Mouse (Mus musculus) CH12.LX (cell line): ENCODE measurements around the gene Nsl1. TPM values are rescaled to one million over a fixed set of nuclear protein-coding genes. Genes with fewer than 3 reads are reported as not detected.
A peak's percentile ranks its signal among the peaks of the same experiment; 100 is the strongest.

Source experiments
- DNase-seq: peaks from one replicate; pipeline ENCODE4 v3.0.0-alpha.2; 2013; ENCODE audit errors: extremely low read depth
- H3K27ac ChIP-seq: 2 replicates; pipeline ENCODE4 v1.5.1; 2012; ENCODE audit warnings: low read depth, mild to moderate bottlenecking, control low read depth, moderate library complexity; ENCODE audit not compliant: insufficient read depth
- H3K27me3 ChIP-seq: replicated peaks from 2 replicates; pipeline ENCODE3; 2012; ENCODE audit warnings: inconsistent platforms
- H3K36me3 ChIP-seq, 2 experiments: replicated peaks in 1 of 2; 2 replicates each; pipeline versions ENCODE3 to v1.6.1; 2012; ENCODE audit warnings: inconsistent platforms in 1 of 2, low read length in 1 of 2, mild to moderate bottlenecking in 1 of 2, mixed read lengths in 1 of 2, moderate library complexity in 1 of 2; ENCODE audit not compliant: control insufficient read depth in 1 of 2, insufficient read depth in 1 of 2
- H3K4me1 ChIP-seq, 2 experiments: 2 replicates each; pipeline ENCODE4 v1.6.1; 2012; ENCODE audit warnings: inconsistent platforms in 1 of 2, moderate library complexity in 1 of 2; ENCODE audit not compliant: insufficient read depth in 2 of 2, control insufficient read depth in 1 of 2
- H3K4me2 ChIP-seq: 2 replicates; pipeline ENCODE4 v1.6.1; 2012; ENCODE audit warnings: low read depth, mild to moderate bottlenecking, control low read depth; ENCODE audit not compliant: poor library complexity, insufficient read depth, severe bottlenecking
- H3K4me3 ChIP-seq, 3 experiments: fragments of 150-350 bp in 1 of 3; sonication (generic) in 1 of 3; replicated peaks in 1 of 3; 2 replicates each; pipeline versions ENCODE3 to v1.5.1; 2011 to 2012; ENCODE audit warnings: low read depth in 2 of 3, low read length in 2 of 3, mild to moderate bottlenecking in 2 of 3, moderate library complexity in 2 of 3, control low read depth in 1 of 3, improper control_type of control experiment in 1 of 3, inconsistent platforms in 1 of 3, mixed read lengths in 1 of 3; ENCODE audit not compliant: poor library complexity in 1 of 3
- H3K79me2 ChIP-seq: replicated peaks from 2 replicates; pipeline ENCODE4 v1.6.1; 2012; ENCODE audit warnings: mild to moderate bottlenecking, moderate library complexity; ENCODE audit not compliant: control insufficient read depth, poor library complexity, insufficient read depth, severe bottlenecking; ENCODE audit errors: extremely low read depth
- H3K9ac ChIP-seq: 2 replicates; pipeline ENCODE4 v1.6.1; 2012; ENCODE audit warnings: low read depth, mild to moderate bottlenecking, control low read depth, moderate library complexity; ENCODE audit not compliant: insufficient read depth
- H3K9me3 ChIP-seq: replicated peaks from 2 replicates; pipeline ENCODE3; 2012; ENCODE audit warnings: low read length, inconsistent platforms, mixed read lengths
- BHLHE40 ChIP-seq: IDR thresholded peaks from 2 replicates; pipeline ENCODE4 v1.6.1; 2011; ENCODE audit warnings: mild to moderate bottlenecking, low read depth, low read length, improper control_type of control experiment
- CHD1 ChIP-seq: IDR thresholded peaks from 2 replicates; pipeline ENCODE4 v1.6.1; 2012; ENCODE audit warnings: low read depth, low read length, improper control_type of control experiment, inconsistent platforms
- CHD2 ChIP-seq: IDR thresholded peaks from 2 replicates; pipeline ENCODE4 v1.6.1; 2011; ENCODE audit warnings: low read length, improper control_type of control experiment
- CTCF ChIP-seq, 2 experiments: IDR thresholded peaks in 1 of 2; conservative IDR thresholded peaks in 1 of 2; 2 replicates each; pipeline ENCODE4 v1.5.1; 2011 to 2012; ENCODE audit warnings: low read depth in 2 of 2, low read length in 2 of 2, improper control_type of control experiment in 1 of 2, inconsistent platforms in 1 of 2, mild to moderate bottlenecking in 1 of 2, moderate library complexity in 1 of 2
- E2F4 ChIP-seq: IDR thresholded peaks from 2 replicates; pipeline ENCODE4 v1.6.1; 2011; ENCODE audit warnings: low read depth, low read length, improper control_type of control experiment; ENCODE audit not compliant: insufficient replicate concordance
- ELF1 ChIP-seq: IDR thresholded peaks from 2 replicates; pipeline ENCODE4 v1.6.1; 2014; ENCODE audit warnings: low read depth, mild to moderate bottlenecking, inconsistent platforms, low read length, improper control_type of control experiment
- EP300 ChIP-seq: IDR thresholded peaks from 2 replicates; pipeline ENCODE4 v1.6.1; 2011; ENCODE audit warnings: low read length, improper control_type of control experiment
- ETS1 ChIP-seq: conservative IDR thresholded peaks from 2 replicates; pipeline ENCODE4 v1.6.1; 2012; ENCODE audit warnings: low read depth, mild to moderate bottlenecking, inconsistent platforms, low read length, improper control_type of control experiment, moderate library complexity
- GABPA ChIP-seq: IDR thresholded peaks from 2 replicates; pipeline ENCODE4 v1.6.1; 2012; ENCODE audit warnings: low read depth, low read length, improper control_type of control experiment, inconsistent platforms; ENCODE audit not compliant: insufficient replicate concordance
- HCFC1 ChIP-seq: IDR thresholded peaks from 2 replicates; pipeline ENCODE4 v1.6.1; 2012; ENCODE audit warnings: low read depth, mild to moderate bottlenecking, inconsistent platforms, low read length, improper control_type of control experiment
- IRF4 ChIP-seq: IDR thresholded peaks from 2 replicates; pipeline ENCODE4 v1.6.1; 2014; ENCODE audit warnings: low read depth, mild to moderate bottlenecking, inconsistent platforms, low read length, improper control_type of control experiment
- JUN ChIP-seq: IDR thresholded peaks from 2 replicates; pipeline ENCODE4 v1.6.1; 2011; ENCODE audit warnings: low read depth, mild to moderate bottlenecking, low read length, improper control_type of control experiment, moderate library complexity; ENCODE audit not compliant: insufficient read depth
- JUND ChIP-seq: conservative IDR thresholded peaks from 2 replicates; pipeline ENCODE4 v1.6.1; 2011; ENCODE audit warnings: low read depth, low read length, improper control_type of control experiment
- KAT2A ChIP-seq: IDR thresholded peaks from 2 replicates; pipeline ENCODE4 v1.6.1; 2012; ENCODE audit warnings: low read length, improper control_type of control experiment, inconsistent platforms; ENCODE audit not compliant: insufficient replicate concordance
- MAFK ChIP-seq: IDR thresholded peaks from 2 replicates; pipeline ENCODE4 v1.6.1; 2011; ENCODE audit warnings: low read length, improper control_type of control experiment; ENCODE audit not compliant: insufficient replicate concordance
- MAX ChIP-seq: IDR thresholded peaks from 2 replicates; pipeline ENCODE4 v1.6.1; 2011; ENCODE audit warnings: low read length, improper control_type of control experiment
- MAZ ChIP-seq: IDR thresholded peaks from 2 replicates; pipeline ENCODE4 v1.6.1; 2012; ENCODE audit warnings: low read depth, mild to moderate bottlenecking, inconsistent platforms, low read length, improper control_type of control experiment, moderate library complexity
- MEF2A ChIP-seq: IDR thresholded peaks from 2 replicates; pipeline ENCODE4 v1.6.1; 2014; ENCODE audit warnings: low read depth, mild to moderate bottlenecking, inconsistent platforms, low read length, improper control_type of control experiment, borderline replicate concordance
- MXI1 ChIP-seq: IDR thresholded peaks from 2 replicates; pipeline ENCODE4 v1.6.1; 2011; ENCODE audit warnings: mild to moderate bottlenecking, low read depth, low read length, improper control_type of control experiment
- MYC ChIP-seq: IDR thresholded peaks from 2 replicates; pipeline ENCODE4 v1.6.1; 2011; ENCODE audit warnings: low read depth, mild to moderate bottlenecking, improper control_type of control experiment, low read length
- NELFE ChIP-seq: IDR thresholded peaks from 2 replicates; pipeline ENCODE4 v1.6.1; 2011; ENCODE audit warnings: low read depth, low read length, improper control_type of control experiment
- NRF1 ChIP-seq: IDR thresholded peaks from 2 replicates; pipeline ENCODE4 v1.6.1; 2014; ENCODE audit warnings: low read depth, mild to moderate bottlenecking, inconsistent platforms, low read length, improper control_type of control experiment, moderate library complexity
- PAX5 ChIP-seq: IDR thresholded peaks from 2 replicates; pipeline ENCODE4 v1.6.1; 2012; ENCODE audit warnings: low read length, inconsistent platforms, mixed read lengths
- POLR2A ChIP-seq: IDR thresholded peaks from 2 replicates; pipeline ENCODE4 v1.6.1; 2011; ENCODE audit warnings: low read depth, mild to moderate bottlenecking, improper control_type of control experiment, low read length
- POLR2AphosphoS2 ChIP-seq: IDR thresholded peaks from 2 replicates; pipeline ENCODE4 v1.6.1; 2011; ENCODE audit warnings: low read depth, low read length, improper control_type of control experiment
- RAD21 ChIP-seq: IDR thresholded peaks from 2 replicates; pipeline ENCODE4 v1.6.1; 2011; ENCODE audit warnings: low read depth, mild to moderate bottlenecking, low read length, improper control_type of control experiment, moderate library complexity
- RCOR1 ChIP-seq: conservative IDR thresholded peaks from 2 replicates; pipeline ENCODE4 v1.6.1; 2012; ENCODE audit warnings: low read depth, mild to moderate bottlenecking, inconsistent platforms, low read length, improper control_type of control experiment
- SIN3A ChIP-seq: IDR thresholded peaks from 2 replicates; pipeline ENCODE4 v1.6.1; 2012; ENCODE audit warnings: low read length, improper control_type of control experiment, inconsistent platforms
- SMC3 ChIP-seq: IDR thresholded peaks from 2 replicates; pipeline ENCODE4 v1.6.1; 2011; ENCODE audit warnings: low read depth, low read length, improper control_type of control experiment
- TBP ChIP-seq: conservative IDR thresholded peaks from 2 replicates; pipeline ENCODE4 v1.6.1; 2011; ENCODE audit warnings: low read depth, low read length, improper control_type of control experiment
- TCF12 ChIP-seq: IDR thresholded peaks from 2 replicates; pipeline ENCODE4 v1.6.1; 2014; ENCODE audit warnings: low read depth, mild to moderate bottlenecking, inconsistent platforms, low read length, improper control_type of control experiment
- UBTF ChIP-seq: IDR thresholded peaks from 2 replicates; pipeline ENCODE4 v1.6.1; 2012; ENCODE audit warnings: low read depth, mild to moderate bottlenecking, inconsistent platforms, low read length, improper control_type of control experiment, moderate library complexity
- USF1 ChIP-seq: IDR thresholded peaks from 2 replicates; pipeline ENCODE4 v1.6.1; 2014; ENCODE audit warnings: low read depth, mild to moderate bottlenecking, inconsistent platforms, low read length, improper control_type of control experiment
- USF2 ChIP-seq: conservative IDR thresholded peaks from 2 replicates; pipeline ENCODE4 v1.6.1; 2011; ENCODE audit warnings: low read depth, low read length, improper control_type of control experiment
- ZC3H11A ChIP-seq: IDR thresholded peaks from 2 replicates; pipeline ENCODE4 v1.6.1; 2012; ENCODE audit warnings: low read depth, mild to moderate bottlenecking, inconsistent platforms, low read length, improper control_type of control experiment
- ZKSCAN1 ChIP-seq: IDR thresholded peaks from 2 replicates; pipeline ENCODE4 v1.6.1; 2012; ENCODE audit warnings: low read depth, inconsistent platforms, low read length, improper control_type of control experiment, borderline replicate concordance
- ZMIZ1 ChIP-seq: IDR thresholded peaks from 2 replicates; pipeline ENCODE4 v1.6.1; 2012; ENCODE audit warnings: low read depth, mild to moderate bottlenecking, inconsistent platforms, low read length, improper control_type of control experiment
- ZNF384 ChIP-seq: IDR thresholded peaks from 2 replicates; pipeline ENCODE4 v1.6.1; 2012; ENCODE audit warnings: low read depth, low read length, improper control_type of control experiment, inconsistent platforms
- dilution Hi-C: fragments of 300-500 bp; cut with MboI; formaldehyde crosslinking; loops from 2 replicates; pipeline ENCODE4 v1.14.3; 2020; ENCODE audit warnings: low sequenced_read_pairs; ENCODE audit not compliant: extremely low pct_unique_long_range_greater_than_20kb, extremely low pct_ligation_motif_present
- in situ Hi-C: fragments of 300-500 bp; cut with MboI; formaldehyde crosslinking; loops from 3 replicates; pipeline ENCODE4 v1.14.3; 2019; ENCODE audit warnings: low sequenced_read_pairs, low pct_ligation_motif_present, low pct_unique_long_range_greater_than_20kb, mixed read lengths
- polyA plus RNA-seq: library from polyadenylated mRNA; unstranded; fragments of >175 nt; gene quantifications from 2 replicates; pipeline ENCODE4 v1.2.1, GENCODE M21; 2012; ENCODE audit warnings: low read depth; ENCODE audit not compliant: insufficient read length
- total RNA-seq, 2 experiments: library from RNA; depleted of rRNA; stranded (reverse); fragments of 300-350 nt in 1 of 2; fragments of >200 nt in 1 of 2; gene quantifications; 2 replicates each; pipeline ENCODE4 v1.2.3; 2012 to 2014

Nsl1 gene
- 17.4 and 17.9 TPM in 2 replicates for total RNA-seq (2012; rRNA removed)
- 24.9 and 27.1 TPM in 2 replicates for total RNA-seq (2014; rRNA removed)
- polyA plus RNA-seq, result 16.0 and 20.0 TPM in 2 replicates

DNA sequence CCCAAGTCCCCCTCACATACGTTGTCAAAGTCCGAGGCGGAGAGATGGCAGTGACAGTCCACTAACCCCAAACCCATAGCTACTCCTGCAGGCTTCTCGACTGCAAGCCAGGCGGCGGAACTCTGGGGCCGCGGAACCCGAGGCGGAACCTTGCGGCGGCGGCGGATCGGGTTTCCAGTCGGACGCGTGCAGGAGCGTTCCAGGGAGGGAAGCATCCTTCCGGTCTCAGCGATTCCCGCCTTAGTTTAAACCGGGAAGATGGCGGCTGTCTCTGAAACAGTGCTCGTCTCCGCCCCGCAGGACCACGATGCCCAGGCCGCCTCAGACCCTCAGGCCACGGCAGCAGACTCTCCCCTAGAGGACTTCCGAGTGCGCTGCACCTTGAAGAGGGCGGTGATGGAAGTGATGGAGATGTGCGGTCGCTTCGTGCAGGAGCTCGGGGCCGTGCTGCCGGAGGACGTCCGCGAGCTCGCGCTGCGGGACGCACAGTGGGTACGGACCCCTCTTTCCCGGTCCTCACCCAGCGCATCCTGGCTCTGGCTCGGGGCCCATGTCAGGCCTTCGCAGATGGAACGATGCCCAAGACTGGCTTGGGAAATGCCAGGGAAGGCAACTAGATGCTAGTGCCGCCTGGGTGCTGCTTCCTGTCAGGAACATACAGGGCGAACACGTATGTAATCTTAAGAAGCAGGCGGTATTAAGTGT is at the start of gene Nsl1, which contains the start of gene Tatdn3:
Gene Nsl1 (plus strand): TSS at position 232 of the 705 bp plus-strand sequence.
Gene Tatdn3 (minus strand): TSS at position 152 of the 705 bp plus-strand sequence.
- Histone ChIP-seq H3K36me3 (peaks cover 28 to 46% of the 10 kb centered on the region in 2 experiments), H3K27ac (peak within 1 kb of the TSS; percentile 58), H3K4me2 (peak within 1 kb of the TSS; percentile 96), H3K9ac (peak within 1 kb of the TSS; percentile 86), H3K27me3 (no peaks in the 10 kb centered on the region), H3K4me3 (peak within 1 kb of the TSS; percentile 93 to 99 (median 97)), H3K4me1 (peaks cover 9 to 38% of the 10 kb centered on the region in 2 experiments), H3K79me2 (peaks cover 33% of the 10 kb centered on the region), H3K9me3 (no peaks in the 10 kb centered on the region)
- TF ChIP-seq RCOR1 (peak; percentile 33; the same call in 1 of the 2 replicates), JUN (no peak), HCFC1 (peak; percentile 94), KAT2A (peak; percentile 93), TCF12 (peak; percentile 99), NRF1 (peak; percentile 65), CTCF (conservative IDR thresholded peaks at IDR 0.05 in 1 of 2, IDR thresholded peaks at IDR 0.05 in 1 of 2; ENCODE audit: low read depth in 2 of 2, low read length in 2 of 2) (no peak), NELFE (peak; percentile 85), ZC3H11A (no peak), POLR2A (peak; percentile 88), ZKSCAN1 (no peak), USF1 (no peak), MAFK (no peak), CHD2 (peak; percentile 57; the same call in 1 of the 2 replicates), JUND (no peak), ETS1 (no peak), IRF4 (peak; percentile 87), MAX (peak; percentile 71; the same call in 1 of the 2 replicates), USF2 (no peak), MEF2A (peak; percentile 82), ZNF384 (0 out of 2 replicates have a peak, but pooled peaks have one; percentile 10), MXI1 (peak; percentile 95), RAD21 (no peak; the same call in 1 of the 2 replicates), PAX5 (no peak), EP300 (no peak), ELF1 (peak; percentile 80), ZMIZ1 (peak; percentile 59), BHLHE40 (no peak; the same call in 1 of the 2 replicates), TBP (peak; percentile 91), MAZ (peak; percentile 78), SMC3 (no peak), POLR2AphosphoS2 (peak; percentile 61; the same call in 1 of the 2 replicates), GABPA (peak; percentile 19; the same call in 1 of the 2 replicates), MYC (peak; percentile 62), UBTF (peak; percentile 97), CHD1 (peak; percentile 72; the same call in 1 of the 2 replicates), E2F4 (peak; percentile 98), SIN3A (peak; percentile 97)
- dilution Hi-C loops, result no loop called here
- DNase-seq, result peak; percentile 86
- in situ Hi-C loops, result no loop called here
